ENCODE assay signal across 8 mouse cellular contexts in the genomic region with DNA sequence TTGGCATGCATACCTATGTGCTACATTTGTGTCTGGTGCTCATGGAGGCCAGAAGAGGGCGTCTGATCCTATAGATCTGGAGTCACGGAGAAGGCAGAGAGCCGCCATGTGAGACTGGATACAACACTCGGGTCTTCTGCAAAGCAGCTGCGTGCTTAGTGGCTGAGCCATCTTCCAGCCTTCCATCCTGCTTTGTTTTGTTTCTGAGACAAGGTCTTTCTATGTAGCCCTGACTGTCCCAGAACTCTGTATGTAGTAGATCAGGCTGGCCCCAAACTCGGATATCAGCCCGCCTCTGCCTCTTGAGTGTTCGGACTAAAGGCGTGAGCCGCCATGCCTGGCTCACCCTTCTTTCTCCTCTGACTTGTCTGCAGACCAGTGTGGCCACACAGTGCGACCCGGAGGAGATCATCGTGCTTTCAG. TPM values are rescaled to one million over a fixed set of nuclear protein-coding genes. Genes with fewer than 3 reads are reported as not detected.
A peak's percentile ranks its signal among the peaks of the same experiment; 100 is the strongest.
DNase-seq lines count a peak whose midpoint lies in the region; ATAC-seq lines count a peak whose summit lies in the region.

No protein-coding gene starts in this region.

- H3K9ac ChIP-seq in heart, embryonic 12.5 days: 0 out of 2 replicates have a peak overlapping the region, but pooled peaks have one; percentile 40
- no peak overlapping the region for H3K9ac ChIP-seq in forebrain, embryonic 16.5 days (replicated peaks; ENCODE audit: low read depth, low read length)
- H3K9ac ChIP-seq in liver, embryonic 16.5 days (ENCODE audit: low read depth, low read length): peak overlapping the region; percentile 5; the same call in 1 of the 2 replicates

- intact Hi-C loops in heart, postnatal 36 days (cut with DNase I): no loop called here
- intact Hi-C loops in left cerebral cortex, postnatal 10 days (cut with DNase I): no loop called here

- peak overlapping the region; percentile 79 for H3K4me2 ChIP-seq in heart, embryonic 12.5 days
- peak overlapping the region; percentile 66 for H3K4me2 ChIP-seq in forebrain, embryonic 16.5 days (ENCODE audit: low read length)
- H3K4me2 ChIP-seq in liver, embryonic 16.5 days (ENCODE audit: low read depth, low read length): peak overlapping the region; percentile 79

- H3K4me1 ChIP-seq in heart, embryonic 12.5 days (replicated peaks): peaks cover 38% of the 10 kb centered on the region
- peaks cover 43% of the 10 kb centered on the region for H3K4me1 ChIP-seq in forebrain, embryonic 16.5 days (replicated peaks; ENCODE audit: control insufficient read depth, insufficient read depth, low read length)
- H3K4me1 ChIP-seq in liver, embryonic 16.5 days (ENCODE audit: control insufficient read depth, low read depth, low read length): peaks cover 38% of the 10 kb centered on the region

- H3K4me3 ChIP-seq in heart, embryonic 12.5 days: no peak overlapping the region
- H3K4me3 ChIP-seq in forebrain, embryonic 16.5 days (replicated peaks; ENCODE audit: low read length): peak overlapping the region; percentile 53; the same call in 1 of the 2 replicates
- peak overlapping the region; percentile 71 for H3K4me3 ChIP-seq in liver, embryonic 16.5 days (ENCODE audit: low read depth, low read length)

- DNase-seq in heart, postnatal 36 days: no peak
- peak; percentile 82 for DNase-seq in ES-CJ7 (ENCODE audit: low read depth, low spot score)
- no peak for DNase-seq in left cerebral cortex, postnatal 10 days (ENCODE audit: extremely low spot score in 1 of 2, low spot score in 2 of 2)
- DNase-seq in testis, postnatal 14 days (ENCODE audit: low spot score): no peak
- no peak for DNase-seq in ovary, postnatal 10 days (ENCODE audit: low spot score)

- WGBS in heart, embryonic 12.5 days: 69% methylated on average over 13 of the region's 13 CpGs
- 60% methylated on average over 13 of the region's 13 CpGs for WGBS in forebrain, embryonic 16.5 days
- 73% methylated on average over 13 of the region's 13 CpGs for WGBS in liver, embryonic 16.5 days (ENCODE audit: insufficient replicate concordance)

- peaks cover 61% of the 10 kb centered on the region for H3K36me3 ChIP-seq in heart, embryonic 12.5 days
- H3K36me3 ChIP-seq in forebrain, embryonic 16.5 days (ENCODE audit: control insufficient read depth, insufficient read depth): peaks cover 25% of the 10 kb centered on the region
- peaks cover 44% of the 10 kb centered on the region for H3K36me3 ChIP-seq in liver, embryonic 16.5 days (ENCODE audit: control insufficient read depth, insufficient read depth)

- H3K27me3 ChIP-seq in heart, embryonic 12.5 days (replicated peaks): no peaks in the 10 kb centered on the region
- no peaks in the 10 kb centered on the region for H3K27me3 ChIP-seq in forebrain, embryonic 16.5 days (replicated peaks; ENCODE audit: control insufficient read depth, insufficient read depth, low read length)
- H3K27me3 ChIP-seq in liver, embryonic 16.5 days (ENCODE audit: control insufficient read depth, insufficient read depth, low read depth, low read length): no peaks in the 10 kb centered on the region

- no peak for ATAC-seq in heart, embryonic 12.5 days (ENCODE audit: insufficient number of reproducible peaks, low FRiP score)
- ATAC-seq in forebrain, embryonic 16.5 days: no peak
- no peak for ATAC-seq in liver, embryonic 16.5 days (ENCODE audit: low read depth)

- no peak overlapping the region for H3K27ac ChIP-seq in heart, embryonic 12.5 days (ENCODE audit: poor library complexity, severe bottlenecking)
- H3K27ac ChIP-seq in forebrain, embryonic 16.5 days (ENCODE audit: low read length): no peak overlapping the region
- H3K27ac ChIP-seq in liver, embryonic 16.5 days (ENCODE audit: low read length): peak overlapping the region; percentile 77

- no peaks in the 10 kb centered on the region for H3K9me3 ChIP-seq in heart, embryonic 12.5 days (replicated peaks)
- no peaks in the 10 kb centered on the region for H3K9me3 ChIP-seq in forebrain, embryonic 16.5 days (ENCODE audit: control insufficient read depth, low read length)
- peaks cover 17% of the 10 kb centered on the region for H3K9me3 ChIP-seq in liver, embryonic 16.5 days (replicated peaks; ENCODE audit: control insufficient read depth, low read length)

RNA-seq across cellular contexts. Expression of a gene that starts 0.7 kb away (rescaled TPM):
- 29.4 and 32.5 TPM in 2 replicates for polyA plus RNA-seq in heart, embryonic 12.5 days (2016; fragmentation: Nextera tagmentation; extraction: Ambion mirVana)
- 100 to 1,000 TPM; 103 to 112 TPM for total RNA-seq in heart, postnatal 36 days (2021)
- polyA plus RNA-seq in forebrain, embryonic 16.5 days (2015; fragmentation: Nextera tagmentation; extraction: Ambion mirVana): 13.7 and 15.4 TPM in 2 replicates
- polyA plus RNA-seq in liver, embryonic 16.5 days (2015; fragmentation: Nextera tagmentation; extraction: Ambion mirVana): 31.0 and 34.6 TPM in 2 replicates
- 10 to 100 TPM; 33.0 to 34.7 TPM for total RNA-seq in left cerebral cortex, postnatal 10 days (2021)

RNA-seq across cellular contexts. Expression of a gene that starts 0.7 kb away (rescaled TPM):
- 17.0 and 17.7 TPM in 2 replicates for polyA plus RNA-seq in heart, embryonic 12.5 days (2016; fragmentation: Nextera tagmentation; extraction: Ambion mirVana)
- total RNA-seq in heart, postnatal 36 days (2021): 10 to 100 TPM; 20.1 to 20.6 TPM
- 17.1 and 17.2 TPM in 2 replicates for polyA plus RNA-seq in forebrain, embryonic 16.5 days (2015; fragmentation: Nextera tagmentation; extraction: Ambion mirVana)
- 7.8 and 9.1 TPM in 2 replicates for polyA plus RNA-seq in liver, embryonic 16.5 days (2015; fragmentation: Nextera tagmentation; extraction: Ambion mirVana)
- 10 to 100 TPM; 35.0 to 35.8 TPM for total RNA-seq in left cerebral cortex, postnatal 10 days (2021)

RNA-seq across cellular contexts. Expression of a gene that starts 5.8 kb away (rescaled TPM):
- polyA plus RNA-seq in heart, embryonic 12.5 days (2016; fragmentation: Nextera tagmentation; extraction: Ambion mirVana): 36.8 and 39.0 TPM in 2 replicates
- total RNA-seq in heart, postnatal 36 days (2021): 10 to 100 TPM; 15.7 to 18.0 TPM
- polyA plus RNA-seq in forebrain, embryonic 16.5 days (2015; fragmentation: Nextera tagmentation; extraction: Ambion mirVana): 61.5 and 63.1 TPM in 2 replicates
- 18.6 and 19.6 TPM in 2 replicates for polyA plus RNA-seq in liver, embryonic 16.5 days (2015; fragmentation: Nextera tagmentation; extraction: Ambion mirVana)
- 10 to 100 TPM; 26.5 to 28.1 TPM for total RNA-seq in left cerebral cortex, postnatal 10 days (2021)

RNA-seq across cellular contexts. Expression of a gene that starts 10.0 kb away (rescaled TPM):
- polyA plus RNA-seq in heart, embryonic 12.5 days (2016; fragmentation: Nextera tagmentation; extraction: Ambion mirVana): 0.24 and 0.29 TPM in 2 replicates
- total RNA-seq in heart, postnatal 36 days (2021): not detected
- 0.32 and 0.54 TPM in 2 replicates for polyA plus RNA-seq in forebrain, embryonic 16.5 days (2015; fragmentation: Nextera tagmentation; extraction: Ambion mirVana)
- polyA plus RNA-seq in liver, embryonic 16.5 days (2015; fragmentation: Nextera tagmentation; extraction: Ambion mirVana): 0.21 and 0.54 TPM in 2 replicates
- total RNA-seq in left cerebral cortex, postnatal 10 days (2021): 1 to 10 TPM; 1.2 TPM

RNA-seq across cellular contexts. Expression of a gene that starts 14.4 kb away (rescaled TPM):
- 46.3 and 48.4 TPM in 2 replicates for polyA plus RNA-seq in heart, embryonic 12.5 days (2016; fragmentation: Nextera tagmentation; extraction: Ambion mirVana)
- total RNA-seq in heart, postnatal 36 days (2021): 10 to 100 TPM; 38.7 TPM
- polyA plus RNA-seq in forebrain, embryonic 16.5 days (2015; fragmentation: Nextera tagmentation; extraction: Ambion mirVana): 40.8 and 52.3 TPM in 2 replicates
- polyA plus RNA-seq in liver, embryonic 16.5 days (2015; fragmentation: Nextera tagmentation; extraction: Ambion mirVana): 7.8 and 9.0 TPM in 2 replicates
- total RNA-seq in left cerebral cortex, postnatal 10 days (2021): 10 to 100 TPM; 67.1 to 68.4 TPM
